ENCODE assay signal across 21 mouse cellular contexts in the genomic region with DNA sequence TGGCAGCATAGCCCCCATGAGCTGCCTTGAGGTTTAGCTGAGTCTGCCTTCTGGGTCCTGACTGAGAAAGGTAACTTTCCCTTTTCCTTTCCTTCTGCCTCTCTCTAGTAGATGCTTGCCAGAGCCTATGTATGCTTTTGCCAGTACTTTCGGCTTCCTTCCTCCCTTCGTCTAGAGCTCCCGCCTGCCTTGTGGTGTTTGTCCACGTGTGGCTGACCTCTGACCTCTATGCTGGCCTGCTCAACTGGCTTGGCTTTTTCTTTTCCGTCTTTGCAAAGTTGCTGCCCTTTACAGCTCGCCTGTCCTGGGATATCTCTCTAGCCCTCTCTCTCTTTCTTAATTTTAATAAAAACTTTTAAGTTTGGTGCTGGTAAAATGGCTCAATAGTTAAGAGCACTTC. TPM values are rescaled to one million over a fixed set of nuclear protein-coding genes. Genes with fewer than 3 reads are reported as not detected.
A peak's percentile ranks its signal among the peaks of the same experiment; 100 is the strongest.
DNase-seq lines count a peak whose midpoint lies in the region; ATAC-seq lines count a peak whose summit lies in the region.
"Had no signal": no experiment of that assay in that cellular context is flagged by ENCODE, and none has a peak within 500 bp of the region (broad histone marks: within the 10 kb centered on the region; RNA-seq: fewer than 3 reads in every experiment).

No protein-coding gene starts in this region.

- H3K9ac ChIP-seq in hindbrain, embryonic 14.5 days, result no peak overlapping the region
- no peak overlapping the region for H3K9ac ChIP-seq in liver, embryonic 16.5 days (ENCODE audit: low read depth, low read length)
- H3K9ac ChIP-seq: neural tube, embryonic 15.5 days had no signal

- 26% methylated on average over 6 of the region's 6 CpGs for WGBS in hindbrain, embryonic 10.5 days
- 42% methylated on average over 6 of the region's 6 CpGs for WGBS in hindbrain, embryonic 14.5 days
- WGBS in limb, embryonic 10.5 days, result 35% methylated on average over 6 of the region's 6 CpGs
- 45% methylated on average over 6 of the region's 6 CpGs for WGBS in liver, embryonic 16.5 days (ENCODE audit: insufficient replicate concordance)

- H3K36me3 ChIP-seq in hindbrain, embryonic 10.5 days, result no peaks in the 10 kb centered on the region
- H3K36me3 ChIP-seq in hindbrain, embryonic 14.5 days (replicated peaks; ENCODE audit: control insufficient read depth, insufficient read depth), result no peaks in the 10 kb centered on the region
- no peaks in the 10 kb centered on the region for H3K36me3 ChIP-seq in limb, embryonic 10.5 days
- H3K36me3 ChIP-seq in liver, embryonic 16.5 days (ENCODE audit: control insufficient read depth, insufficient read depth), result no peaks in the 10 kb centered on the region
- H3K36me3 ChIP-seq: neural tube, embryonic 15.5 days had no signal

- intact Hi-C loops in left cerebral cortex, postnatal 10 days (cut with DNase I), result no loop called here

- peak; percentile 4 for DNase-seq in hindbrain, embryonic 10.5 days (ENCODE audit: low spot score)
- DNase-seq in hindbrain, embryonic 14.5 days (ENCODE audit: low spot score), result no peak
- peak; percentile 18 for DNase-seq in lung, postnatal 36 days
- DNase-seq in lung, postnatal 10 days, result no peak
- no peak for DNase-seq in limb, embryonic 10.5 days (ENCODE audit: low spot score)
- no peak for DNase-seq in left cerebral cortex, postnatal 10 days (ENCODE audit: extremely low spot score in 1 of 2, low spot score in 2 of 2)
- no peak for DNase-seq in layer of hippocampus, adult 8-10 months (ENCODE audit: low spot score in 2 of 2)
- DNase-seq: B cell, adult 2 months; cerebellum, adult 2 months; heart, postnatal 10 days; thymus, adult 18-20 months had no signal

- no peaks in the 10 kb centered on the region for H3K27me3 ChIP-seq in hindbrain, embryonic 10.5 days (ENCODE audit: insufficient read depth, poor library complexity, severe bottlenecking)
- H3K27me3 ChIP-seq in hindbrain, embryonic 14.5 days (ENCODE audit: control insufficient read depth, insufficient read depth, low read length), result no peaks in the 10 kb centered on the region
- no peaks in the 10 kb centered on the region for H3K27me3 ChIP-seq in limb, embryonic 10.5 days (ENCODE audit: low read depth, poor library complexity, severe bottlenecking)
- no peaks in the 10 kb centered on the region for H3K27me3 ChIP-seq in liver, embryonic 16.5 days (ENCODE audit: control insufficient read depth, insufficient read depth, low read depth, low read length)
- H3K27me3 ChIP-seq: neural tube, embryonic 15.5 days had no signal

- no peak overlapping the region for H3K4me3 ChIP-seq in hindbrain, embryonic 10.5 days
- H3K4me3 ChIP-seq in hindbrain, embryonic 14.5 days (replicated peaks; ENCODE audit: low read length), result no peak overlapping the region
- H3K4me3 ChIP-seq in limb, embryonic 10.5 days, result no peak overlapping the region
- H3K4me3 ChIP-seq in liver, embryonic 16.5 days (ENCODE audit: low read depth, low read length), result no peak overlapping the region
- H3K4me3 ChIP-seq: neural tube, embryonic 15.5 days had no signal

- no peak overlapping the region for H3K4me2 ChIP-seq in hindbrain, embryonic 14.5 days (replicated peaks)
- H3K4me2 ChIP-seq in liver, embryonic 16.5 days (ENCODE audit: low read depth, low read length), result no peak overlapping the region
- H3K4me2 ChIP-seq: neural tube, embryonic 15.5 days had no signal

- H3K4me1 ChIP-seq in hindbrain, embryonic 10.5 days (replicated peaks), result 0 out of 2 replicates have a peak, but pooled peaks cover 6% of the 10 kb centered on the region
- H3K4me1 ChIP-seq in hindbrain, embryonic 14.5 days (replicated peaks; ENCODE audit: control insufficient read depth, insufficient read depth, low read length), result no peaks in the 10 kb centered on the region
- peaks cover 19% of the 10 kb centered on the region for H3K4me1 ChIP-seq in limb, embryonic 10.5 days
- H3K4me1 ChIP-seq in liver, embryonic 16.5 days (ENCODE audit: control insufficient read depth, low read depth, low read length), result peaks cover 15% of the 10 kb centered on the region
- H3K4me1 ChIP-seq: neural tube, embryonic 15.5 days had no signal

- H3K27ac ChIP-seq in hindbrain, embryonic 10.5 days, result no peak overlapping the region
- H3K27ac ChIP-seq in hindbrain, embryonic 14.5 days, result no peak overlapping the region
- peak overlapping the region; percentile 36; the same call in 1 of the 2 replicates for H3K27ac ChIP-seq in limb, embryonic 10.5 days
- peak overlapping the region; percentile 61 for H3K27ac ChIP-seq in liver, embryonic 16.5 days (ENCODE audit: low read length)
- H3K27ac ChIP-seq: neural tube, embryonic 15.5 days had no signal

- no peaks in the 10 kb centered on the region for H3K9me3 ChIP-seq in hindbrain, embryonic 10.5 days
- no peaks in the 10 kb centered on the region for H3K9me3 ChIP-seq in hindbrain, embryonic 14.5 days (ENCODE audit: control insufficient read depth, low read length)
- no peaks in the 10 kb centered on the region for H3K9me3 ChIP-seq in limb, embryonic 10.5 days (replicated peaks)
- no peaks in the 10 kb centered on the region for H3K9me3 ChIP-seq in liver, embryonic 16.5 days (replicated peaks; ENCODE audit: control insufficient read depth, low read length)
- H3K9me3 ChIP-seq: neural tube, embryonic 15.5 days had no signal

- no peak for ATAC-seq in hindbrain, embryonic 14.5 days (ENCODE audit: low FRiP score)
- ATAC-seq in liver, embryonic 16.5 days (ENCODE audit: low read depth), result no peak
- ATAC-seq: forebrain, embryonic 16.5 days; hindbrain, embryonic 16.5 days; intestine, embryonic 16.5 days; midbrain, embryonic 16.5 days had no signal

RNA-seq across cellular contexts. Expression of a gene that starts 15.7 kb away (rescaled TPM):
- 70.6 and 83.2 TPM in 2 replicates for polyA plus RNA-seq in hindbrain, embryonic 10.5 days (2016; fragmentation: Nextera tagmentation; extraction: Ambion mirVana)
- 58.2 and 58.5 TPM in 2 replicates for polyA plus RNA-seq in hindbrain, embryonic 14.5 days (2014; fragmentation: Nextera tagmentation; extraction: Ambion mirVana)
- 103 and 117 TPM in 2 replicates for polyA plus RNA-seq in limb, embryonic 10.5 days (2016; fragmentation: Nextera tagmentation; extraction: Ambion mirVana)
- polyA plus RNA-seq in liver, embryonic 16.5 days (2015; fragmentation: Nextera tagmentation; extraction: Ambion mirVana), result 29.8 and 30.6 TPM in 2 replicates
- 100 to 1,000 TPM in 1 of 2 experiments, 10 to 100 TPM in 1; 97.8 to 103 TPM for total RNA-seq in left cerebral cortex, postnatal 10 days (2021)
- 10 to 100 TPM; 81.2 to 88.4 (median 85.3) TPM for total RNA-seq in layer of hippocampus, adult 8-10 months (2022)

RNA-seq across cellular contexts. Expression of a gene that starts 43.8 kb away (rescaled TPM):
- not detected in 2 replicates for polyA plus RNA-seq in hindbrain, embryonic 10.5 days (2016; fragmentation: Nextera tagmentation; extraction: Ambion mirVana)
- polyA plus RNA-seq in hindbrain, embryonic 14.5 days (2014; fragmentation: Nextera tagmentation; extraction: Ambion mirVana), result 0.26 TPM in 1 of 2 replicates, not detected in the other
- polyA plus RNA-seq in limb, embryonic 10.5 days (2016; fragmentation: Nextera tagmentation; extraction: Ambion mirVana), result not detected in 2 replicates
- polyA plus RNA-seq in liver, embryonic 16.5 days (2015; fragmentation: Nextera tagmentation; extraction: Ambion mirVana), result not detected in 2 replicates
- total RNA-seq in left cerebral cortex, postnatal 10 days (2021), result under 1 TPM; 0.58 to 0.61 TPM
- total RNA-seq in layer of hippocampus, adult 8-10 months (2022), result under 1 TPM in 3 of 4 experiments, not detected in 1; 0.57 to 0.96 (median 0.68) TPM
- total RNA-seq: gastrocnemius, postnatal 4 days; heart, postnatal 10 days had no signal
- polyA plus RNA-seq: embryonic facial prominence, embryonic 14.5 days; forebrain, embryonic 16.5 days; intestine, embryonic 16.5 days; kidney, embryonic 14.5 days; lung, embryonic 16.5 days; midbrain, embryonic 16.5 days had no signal

RNA-seq across cellular contexts. Expression of a gene that starts 52.9 kb away (rescaled TPM):
- polyA plus RNA-seq in hindbrain, embryonic 10.5 days (2016; fragmentation: Nextera tagmentation; extraction: Ambion mirVana), result 11.5 and 14.9 TPM in 2 replicates
- polyA plus RNA-seq in hindbrain, embryonic 14.5 days (2014; fragmentation: Nextera tagmentation; extraction: Ambion mirVana), result 11.9 and 14.3 TPM in 2 replicates
- polyA plus RNA-seq in limb, embryonic 10.5 days (2016; fragmentation: Nextera tagmentation; extraction: Ambion mirVana), result 9.9 and 12.5 TPM in 2 replicates
- polyA plus RNA-seq in liver, embryonic 16.5 days (2015; fragmentation: Nextera tagmentation; extraction: Ambion mirVana), result 4.6 and 5.1 TPM in 2 replicates
- total RNA-seq in left cerebral cortex, postnatal 10 days (2021), result 10 to 100 TPM; 32.1 to 33.4 TPM
- 10 to 100 TPM; 23.8 to 32.9 (median 29.4) TPM for total RNA-seq in layer of hippocampus, adult 8-10 months (2022)

Comparison
In these comparisons a context has a peak if more than half of its experiments do, and no peak if none do; other contexts are left out.
1. DNase-seq: peak in hindbrain, embryonic 10.5 days (single experiment) and lung, postnatal 36 days (single experiment); none in hindbrain, embryonic 14.5 days (single experiment), lung, postnatal 10 days (single experiment), limb, embryonic 10.5 days (single experiment), left cerebral cortex, postnatal 10 days (0 of 2) and layer of hippocampus, adult 8-10 months (0 of 2).
2. H3K27ac ChIP-seq: peak in limb, embryonic 10.5 days (single experiment) and liver, embryonic 16.5 days (single experiment); none in hindbrain, embryonic 10.5 days (single experiment) and hindbrain, embryonic 14.5 days (single experiment).